Mouse (Mus musculus) spleen, postnatal 14 days (tissue): ENCODE results near the gene Nae1.
"Not testable (repeated sequence)": the region's sequence is repeated elsewhere in the genome, so short reads cannot be mapped to it uniquely, and the experiment has no call there.

ENCODE experiments used
- DNase-seq, 2 experiments: peaks; one replicate each; pipeline ENCODE4 v3.0.0; 2021 to 2022; ENCODE audit warnings: low spot score in 2 of 2

Nae1 gene

GRCm38 (mm10) chr8:104533971-104534778, at the start of gene Nae1, which contains the start of gene Car7:
TSS of gene Nae1 (minus strand) at chr8:104534637.
TSS of gene Car7 (plus strand) at chr8:104534689.
- peak; percentile 88 to 92 for DNase-seq

DNA sequence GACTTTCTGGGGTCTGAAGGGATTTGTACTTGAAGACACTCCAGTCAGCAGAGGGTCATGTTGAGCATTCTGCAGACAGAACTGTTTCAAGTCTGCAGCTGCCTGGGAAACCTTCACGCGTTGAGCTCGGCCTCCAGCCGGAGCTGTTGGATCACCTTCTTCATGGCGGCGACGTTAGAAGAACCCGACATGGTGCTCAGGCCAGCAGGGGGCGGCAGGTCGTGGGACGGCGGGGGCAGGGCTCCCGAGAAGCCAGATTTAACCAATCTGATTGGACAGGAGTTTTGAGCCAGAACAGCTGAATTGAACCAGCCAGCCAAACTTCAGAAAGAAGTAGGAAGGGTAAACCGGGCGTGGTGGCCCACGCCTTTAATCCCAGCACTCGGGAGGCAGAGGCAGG, 43.2 kb upstream of the Nae1 start:
- not testable (repeated sequence) for DNase-seq

GRCm38 (mm10) chr8:104576820-104577219, 42.4 kb upstream of the Nae1 start:
- no peak for DNase-seq

GRCm38 (mm10) chr8:104570436-104571343, 36.3 kb upstream of the Nae1 start:
- DNase-seq = peak; percentile 65 to 78

GRCm38 (mm10) chr8:104569559-104569958, 35.1 kb upstream of the Nae1 start:
- no peak for DNase-seq

GRCm38 (mm10) chr8:104565457-104565798, 31.0 kb upstream of the Nae1 start:
- DNase-seq = no peak

DNA sequence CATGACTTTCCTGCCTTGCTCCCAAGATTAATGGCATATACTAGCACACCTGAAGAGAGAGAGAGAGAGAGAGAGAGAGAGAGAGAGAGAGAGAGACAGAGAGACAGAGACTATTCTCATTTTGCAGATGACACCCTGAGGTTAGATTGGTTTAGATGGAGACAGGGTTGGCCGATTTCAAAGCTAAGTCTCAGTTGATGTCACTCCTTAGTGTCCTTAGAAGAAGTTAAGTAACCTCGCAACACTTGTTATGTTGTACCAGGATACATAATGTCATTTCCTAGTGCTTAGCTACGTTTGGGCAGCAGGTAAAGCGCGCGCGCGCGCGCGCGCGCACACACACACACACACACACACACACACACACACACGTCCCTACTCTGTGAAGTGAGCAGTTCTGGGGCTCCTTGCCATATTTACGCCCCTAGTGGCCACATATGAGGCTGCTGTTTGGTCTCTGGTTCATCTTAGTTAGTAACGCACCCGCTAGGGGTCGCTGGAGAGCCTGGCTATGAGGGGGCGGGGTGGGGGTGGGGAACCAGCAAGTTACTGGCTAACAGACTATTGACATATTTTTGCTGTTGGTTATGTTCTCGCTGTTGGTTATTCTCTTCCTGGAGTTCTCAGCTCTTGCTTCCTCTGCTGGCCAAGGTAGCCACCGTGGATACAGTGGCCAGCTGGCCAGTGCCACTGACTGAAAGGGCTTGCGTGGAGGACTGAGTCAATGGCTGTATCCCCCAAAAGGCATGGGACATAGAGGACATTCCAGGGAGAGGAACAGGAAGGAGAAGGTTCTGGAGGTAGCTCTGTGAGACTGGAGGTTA, 30.4 kb upstream of the Nae1 start:
- DNase-seq = peak; percentile 60 to 79

DNA sequence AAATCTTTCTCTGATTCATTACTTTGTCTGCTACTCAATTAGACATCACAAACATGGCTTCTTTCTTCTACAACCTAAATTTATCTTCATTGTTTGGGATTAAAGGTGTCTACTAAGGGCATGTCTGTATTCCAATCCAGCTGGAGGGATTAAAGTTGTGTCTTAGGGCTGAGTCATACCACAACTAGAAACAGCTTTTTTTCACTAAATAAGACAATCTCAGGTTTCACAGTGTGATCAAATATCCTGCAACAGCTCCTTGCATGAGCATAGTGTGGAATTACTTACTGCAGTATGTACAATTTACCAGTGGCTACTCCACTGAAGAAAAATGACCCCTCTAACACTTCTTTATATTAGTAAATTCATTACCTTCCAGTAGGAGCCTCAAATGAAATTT, 26.3 kb upstream of the Nae1 start:
- no peak for DNase-seq

GRCm38 (mm10) chr8:104557226-104557625, 22.8 kb upstream of the Nae1 start:
- DNase-seq = no peak

- no peak for DNase-seq
Measured at GRCm38 (mm10) chr8:104555191-104555590, 20.8 kb upstream of the Nae1 start.

GRCm38 (mm10) chr8:104543440-104544045, 9.1 kb upstream of the Nae1 start:
- DNase-seq = no peak

DNA sequence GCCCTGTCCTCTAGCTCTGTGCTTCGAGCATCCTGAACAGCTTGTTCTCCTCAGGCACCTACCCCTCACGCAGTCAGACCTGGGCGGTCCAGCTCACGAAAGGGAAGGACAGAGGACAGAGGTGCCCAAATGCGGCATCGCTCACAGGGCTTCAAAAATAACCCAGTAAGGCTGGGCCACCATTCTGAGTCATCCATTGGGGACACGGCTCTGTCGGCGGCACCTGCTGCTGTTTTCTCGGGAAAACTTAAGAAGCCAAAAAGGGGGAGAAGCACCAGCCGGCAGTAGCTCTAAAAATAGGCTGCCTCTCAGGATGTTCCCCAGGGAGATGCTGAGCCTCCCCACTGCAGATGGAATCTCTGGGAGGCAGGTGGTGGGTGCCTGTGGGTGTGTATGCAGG, 7.7 kb upstream of the Nae1 start:
- DNase-seq = no peak

GRCm38 (mm10) chr8:104541515-104541880, 7.1 kb upstream of the Nae1 start:
- no peak for DNase-seq

GRCm38 (mm10) chr8:104540710-104541514, 6.5 kb upstream of the Nae1 start:
- no peak for DNase-seq

DNA sequence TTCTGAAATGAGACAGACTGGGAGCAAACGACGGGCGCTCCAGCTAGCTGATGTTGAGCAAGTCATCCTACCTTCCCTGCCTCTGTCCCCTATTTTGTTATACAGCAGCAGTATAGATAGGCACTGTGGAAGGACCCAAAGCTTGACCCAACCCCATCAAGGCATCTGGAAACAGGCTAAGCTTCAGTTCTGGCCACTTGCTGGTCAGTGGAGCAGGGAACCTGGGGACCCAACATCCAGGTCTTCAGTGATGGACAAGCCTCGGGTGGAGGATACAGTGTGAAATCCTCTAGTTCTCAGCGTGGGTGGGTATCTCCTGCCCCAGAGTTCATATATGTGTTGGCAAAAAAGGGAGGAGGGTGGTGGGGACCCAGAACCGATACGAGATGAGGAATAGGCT, 5.8 kb upstream of the Nae1 start:
- no peak for DNase-seq

GRCm38 (mm10) chr8:104539566-104539965, 5.1 kb upstream of the Nae1 start:
- no peak for DNase-seq

DNA sequence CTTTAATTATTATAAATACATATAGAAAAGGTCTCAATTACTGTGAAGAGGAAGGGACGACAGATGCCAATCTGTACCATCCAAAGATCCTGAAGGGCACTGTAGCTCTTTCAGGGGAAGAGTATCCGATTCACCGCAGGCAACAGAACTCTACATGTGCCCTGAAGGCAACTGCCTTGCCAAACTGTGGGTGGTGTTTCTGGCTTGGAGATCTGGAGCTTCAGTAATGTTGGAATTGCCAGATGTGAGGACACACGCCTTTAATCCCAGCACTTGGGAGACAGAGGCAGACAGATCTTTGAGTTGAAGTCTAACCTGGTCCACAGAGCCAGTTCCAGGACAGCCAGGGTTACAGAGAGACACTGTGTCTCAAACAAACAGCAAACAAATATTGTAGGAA, 4.5 kb upstream of the Nae1 start:
- DNase-seq = no peak

- no peak for DNase-seq
Measured at GRCm38 (mm10) chr8:104536028-104536427, 1.6 kb upstream of the Nae1 start.

DNA sequence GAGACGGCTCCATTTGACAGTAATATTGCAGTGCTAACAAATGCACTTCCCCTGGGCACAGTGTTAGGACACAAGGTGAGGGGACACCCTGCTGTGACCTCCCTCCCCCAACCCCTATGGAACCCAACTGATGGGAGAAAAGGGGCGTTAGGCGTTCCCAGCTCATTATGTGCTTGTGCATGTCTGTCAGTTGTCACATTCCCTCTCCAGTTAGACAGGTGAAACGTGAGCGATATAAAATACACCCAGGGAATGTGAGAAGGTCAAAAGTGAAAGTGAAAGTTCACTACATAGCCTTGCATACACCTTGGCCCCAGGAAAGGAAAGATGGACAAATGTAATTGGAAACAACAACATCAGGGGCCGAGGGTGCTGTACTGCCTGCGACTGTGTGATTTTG, 941 bp upstream of the Nae1 start:
- no peak for DNase-seq

DNA sequence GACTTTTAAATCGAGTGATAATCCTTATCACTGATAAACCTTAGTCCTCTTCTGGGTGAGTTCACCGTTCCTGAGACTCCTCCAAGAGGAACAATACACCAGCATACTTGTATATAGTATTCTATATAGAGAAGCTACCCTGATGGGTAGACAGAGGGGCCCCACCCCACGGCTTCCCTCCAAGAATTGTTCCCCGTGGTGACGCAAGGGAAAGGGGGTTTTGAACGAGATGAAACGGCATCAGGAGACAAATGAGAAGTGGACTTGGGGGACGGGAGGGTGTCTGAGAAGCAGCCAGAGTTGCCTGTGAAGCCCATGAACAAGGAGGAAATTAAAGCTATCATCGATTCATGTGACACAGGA, 323 bp upstream of the Nae1 start:
- no peak for DNase-seq

GRCm38 (mm10) chr8:104533551-104533950, 886 bp downstream of the Nae1 start:
- no peak for DNase-seq
